Mouse (Mus musculus): Measurements from ENCODE around the gene Hic1.

The Hic1 gene

DNA sequence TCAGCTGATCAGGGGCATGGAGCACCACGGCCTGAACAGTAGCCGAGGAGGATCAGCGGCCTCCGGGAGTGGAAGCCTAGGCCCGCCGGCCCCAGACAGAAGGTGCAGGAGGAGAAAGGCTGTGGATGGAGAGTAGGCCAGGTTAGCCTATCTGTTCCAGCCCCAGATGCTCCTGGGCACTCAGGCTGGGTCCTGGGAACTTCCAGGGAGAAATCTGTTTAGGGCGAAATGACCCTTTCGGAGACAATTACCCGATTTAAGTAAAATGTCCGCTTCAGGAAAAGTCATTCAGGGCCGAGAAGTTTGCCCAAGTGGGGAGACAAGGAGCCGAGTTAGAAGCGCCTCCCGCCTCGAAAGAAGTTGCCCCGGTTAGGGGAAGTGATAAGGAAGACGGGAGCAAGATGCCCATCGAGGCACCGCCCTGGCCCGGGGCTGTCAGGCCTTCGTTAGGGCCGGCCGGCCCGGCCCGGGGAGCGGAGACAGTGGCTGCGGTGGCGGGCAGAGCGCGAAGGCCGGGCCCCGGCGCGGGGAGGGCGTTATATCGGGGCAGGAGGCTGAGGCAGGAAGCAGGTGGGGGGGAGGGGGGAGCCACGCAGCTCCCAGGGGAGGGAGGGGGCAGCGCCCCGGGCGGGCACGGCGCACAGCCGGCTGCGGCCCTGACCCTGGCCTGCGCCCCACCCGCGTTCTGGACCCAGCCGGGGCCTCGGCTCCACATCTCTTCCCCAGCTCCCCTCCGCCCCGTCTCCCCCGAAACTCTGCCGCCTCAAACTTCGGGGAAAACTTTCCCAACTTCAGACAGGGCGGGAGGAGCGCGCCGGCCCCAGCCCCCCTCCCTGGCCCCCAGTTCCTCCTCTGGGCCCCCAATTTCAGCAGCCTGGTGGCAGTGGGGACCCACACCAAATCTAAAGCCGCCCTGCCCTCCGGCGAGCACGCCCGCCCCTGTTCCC, 1.4 kb downstream of the Hic1 start:
- in situ Hi-C loops (cut with MboI, MseI), result no loop called here

DNA sequence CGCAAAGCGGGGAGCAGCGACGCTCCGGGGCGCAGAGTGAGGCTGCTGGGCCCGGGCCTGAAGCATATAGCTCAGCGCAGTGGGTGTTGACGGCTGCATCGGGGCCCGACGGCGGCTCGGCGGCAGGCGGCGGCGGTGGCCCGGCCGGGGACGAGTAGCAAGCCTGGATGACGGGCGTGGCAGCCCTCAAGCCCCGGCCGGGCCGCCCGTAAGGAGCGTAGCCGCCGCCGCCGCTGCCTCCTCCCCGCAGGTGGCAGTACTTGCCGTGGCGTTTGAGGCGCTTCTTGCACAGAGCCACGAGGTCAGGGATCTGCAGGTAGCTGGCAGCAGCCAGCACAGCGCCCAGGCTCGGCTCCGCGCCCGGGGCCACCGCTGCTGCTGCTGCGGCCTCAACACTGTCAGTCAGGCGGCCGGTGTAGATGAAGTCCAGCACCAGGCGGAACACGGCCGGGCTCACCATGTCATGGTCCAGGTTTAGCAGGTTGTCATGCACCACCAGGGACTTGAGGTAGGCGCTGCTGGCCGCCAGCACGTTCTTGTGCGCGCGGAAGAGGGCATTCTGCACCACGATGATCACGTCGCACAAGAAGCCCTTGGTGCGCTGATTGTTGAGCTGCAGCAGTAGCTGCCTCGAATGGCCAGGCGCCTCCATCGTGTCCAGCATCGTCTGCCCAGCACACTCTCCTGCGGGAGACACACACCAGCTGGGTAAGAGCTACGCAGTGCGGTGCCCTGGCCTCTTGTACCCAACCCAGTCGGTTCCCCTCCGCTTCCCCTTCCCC, 2.3 kb downstream of the Hic1 start:
- in situ Hi-C loops (cut with MboI, MseI), result no loop called here

- in situ Hi-C loops (cut with MboI, MseI), result no loop called here
These were observed 3.0 kb downstream of the Hic1 start for GRCm38 (mm10) chr11:75166193-75166842.

DNA sequence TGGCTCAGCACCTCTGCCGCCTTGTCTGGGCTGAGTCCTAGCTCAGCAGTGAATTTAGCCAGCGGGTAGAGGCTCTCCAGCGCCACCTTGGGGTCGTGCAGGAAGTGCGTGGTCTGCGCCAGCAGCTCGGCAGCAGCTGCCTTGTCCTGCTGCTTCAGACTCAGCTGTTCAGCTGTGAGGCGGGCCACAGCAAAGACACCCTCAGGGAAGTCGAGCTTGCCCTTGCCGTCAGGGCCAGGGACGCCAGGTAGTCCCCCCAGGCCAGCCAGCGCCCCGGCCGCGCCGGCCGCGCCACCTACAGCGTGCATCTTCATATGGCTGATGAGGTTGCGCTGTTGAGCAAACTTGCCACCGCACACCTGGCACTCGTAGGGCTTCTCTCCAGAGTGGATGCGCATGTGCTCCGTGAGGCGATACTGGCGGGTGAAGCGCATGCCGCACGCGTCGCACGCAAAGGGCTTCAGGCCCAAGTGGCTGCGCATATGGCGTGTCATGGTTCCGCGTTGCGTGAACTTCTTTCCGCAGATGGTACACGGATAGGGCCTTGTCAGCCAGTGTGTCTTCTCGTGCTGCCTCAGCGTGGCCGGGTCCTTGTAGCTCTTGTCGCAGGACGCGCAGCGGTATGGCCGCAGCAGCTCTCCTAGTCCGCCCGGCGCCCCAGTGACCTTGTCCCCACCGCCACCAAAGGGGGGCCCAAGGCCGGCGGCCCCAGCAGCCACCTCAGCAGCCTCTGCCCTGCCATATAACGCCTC, 3.7 kb downstream of the Hic1 start:
- in situ Hi-C loops (cut with MboI, MseI), result no loop called here

DNA sequence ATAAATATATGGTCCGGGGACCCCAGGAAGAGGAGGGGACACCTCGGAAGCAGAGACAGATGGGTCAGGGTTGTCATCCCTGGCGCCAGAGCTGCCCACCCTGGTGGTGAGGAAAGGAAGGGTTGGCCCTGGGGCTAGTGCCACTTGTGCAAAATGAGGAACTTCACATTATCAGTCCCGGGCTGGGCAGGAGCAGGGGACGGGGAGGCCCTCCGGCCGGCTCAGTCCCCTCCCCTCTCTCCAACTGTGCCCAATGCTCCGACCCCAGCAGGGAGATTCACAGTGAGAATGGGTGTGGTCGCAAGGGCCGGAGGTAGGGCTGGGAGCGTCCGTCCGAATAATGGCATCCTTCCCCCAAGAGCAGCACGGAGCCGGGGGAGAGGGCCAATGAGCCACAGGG, 4.6 kb downstream of the Hic1 start:
- in situ Hi-C loops (cut with MboI, MseI), result loop anchor here (5.0 kb wide), 1 partner anchor 212 kb away; no protein-coding TSS in a partner anchor

DNA sequence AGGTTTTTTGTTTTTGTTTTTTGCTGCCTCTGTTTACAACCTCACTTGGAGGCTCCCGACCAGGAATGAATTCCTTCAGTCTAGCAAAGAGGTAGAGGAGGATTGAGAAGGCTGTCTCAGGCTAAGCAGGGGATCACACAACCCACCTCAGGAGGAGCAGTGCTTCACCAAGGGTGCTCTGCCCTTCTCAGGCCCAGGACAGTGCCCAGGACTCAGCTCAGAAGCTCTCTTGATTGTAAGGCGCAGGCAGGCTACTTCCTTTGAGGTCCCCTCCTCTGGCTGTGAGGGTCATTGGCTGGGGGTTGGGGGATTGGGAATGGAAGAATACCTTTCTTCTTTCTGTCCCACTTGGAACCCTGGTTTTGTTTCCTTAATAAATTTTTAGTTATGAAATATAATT, 5.3 kb downstream of the Hic1 start:
- in situ Hi-C loops (cut with MboI, MseI), result loop anchor here (5.0 kb wide), 1 partner anchor 212 kb away; no protein-coding TSS in a partner anchor

GRCm38 (mm10) chr11:75163379-75163778, 5.9 kb downstream of the Hic1 start:
- in situ Hi-C loops (cut with MboI, MseI), result loop anchor here (5.0 kb wide), 1 partner anchor 211 kb away; no protein-coding TSS in a partner anchor

DNA sequence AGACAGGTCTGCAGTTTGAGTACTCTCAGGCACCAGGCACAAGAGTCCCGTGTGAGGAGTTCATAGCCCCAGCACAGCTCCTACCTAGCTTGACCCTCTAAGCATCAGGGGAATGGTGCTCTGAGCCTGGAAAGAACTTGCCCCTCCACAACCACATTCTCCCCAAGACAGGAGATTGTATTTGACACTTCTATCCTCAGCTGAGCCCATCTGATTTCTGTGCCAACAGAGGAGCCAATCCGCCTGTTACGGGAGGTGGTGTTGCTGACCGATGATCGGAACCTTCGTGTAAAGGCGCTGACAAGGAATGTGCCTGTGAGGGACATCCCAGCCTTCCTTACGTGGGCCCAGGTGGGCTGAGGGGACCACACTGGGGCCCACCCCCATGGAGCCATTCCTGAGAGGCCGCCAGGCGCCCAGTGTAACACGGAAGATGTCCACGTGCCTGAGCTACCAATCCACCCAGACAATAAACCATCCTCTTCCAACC, 6.7 kb downstream of the Hic1 start:
- in situ Hi-C loops (cut with MboI, MseI), result loop anchor here (5.0 kb wide), 1 partner anchor 210 kb away; no protein-coding TSS in a partner anchor

GRCm38 (mm10) chr11:75161417-75162008, 7.8 kb downstream of the Hic1 start:
- in situ Hi-C loops (cut with MboI, MseI), result loop anchor here (5.0 kb wide), 1 partner anchor 209 kb away; no protein-coding TSS in a partner anchor

- in situ Hi-C loops (cut with MboI, MseI), result loop anchor here (5.0 kb wide), 1 partner anchor 209 kb away; no protein-coding TSS in a partner anchor
These were observed 8.4 kb downstream of the Hic1 start for GRCm38 (mm10) chr11:75160954-75161353.

- in situ Hi-C loops (cut with MboI, MseI), result no loop called here
These were observed 9.8 kb downstream of the Hic1 start for GRCm38 (mm10) chr11:75159564-75159963.

DNA sequence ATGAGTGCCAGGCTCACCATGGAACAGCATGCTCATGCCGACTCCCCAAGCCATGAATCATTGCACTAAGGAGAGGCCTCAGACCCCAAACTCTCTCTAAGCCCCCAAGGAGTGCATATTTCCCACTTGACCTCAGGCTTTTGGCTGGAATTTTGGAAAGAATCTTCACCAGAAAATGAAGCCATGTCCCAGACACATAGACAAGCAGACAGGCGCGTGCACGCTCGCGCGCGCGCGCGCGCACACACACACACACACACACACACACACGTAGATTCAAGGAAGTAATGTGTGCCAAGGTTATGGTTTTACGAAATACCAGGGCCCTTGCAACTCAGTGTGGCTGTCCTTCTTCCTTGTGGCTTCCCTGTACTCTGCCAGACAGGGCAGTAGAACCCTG, 10.9 kb downstream of the Hic1 start:
- in situ Hi-C loops (cut with MboI, MseI), result no loop called here

DNA sequence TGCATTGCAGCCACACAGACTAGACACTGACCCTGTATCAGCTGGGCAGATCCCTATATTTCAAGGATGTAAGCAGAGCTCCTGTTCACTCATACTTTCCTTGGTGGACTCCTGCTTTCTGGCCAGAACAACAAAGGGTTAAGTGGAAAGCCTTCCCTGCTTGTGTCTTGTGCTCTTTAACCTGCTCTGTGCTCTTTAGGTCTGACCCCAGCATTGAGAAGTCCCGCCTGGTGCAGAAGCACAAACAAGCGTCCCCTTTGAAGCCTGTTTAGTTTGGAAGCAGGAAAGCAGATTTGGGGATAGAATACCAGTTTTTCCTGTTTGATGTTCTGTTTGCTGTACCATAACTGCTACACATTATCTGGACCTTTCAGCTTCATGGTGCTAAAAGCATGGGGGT, 11.4 kb downstream of the Hic1 start:
- in situ Hi-C loops (cut with MboI, MseI), result no loop called here

DNA sequence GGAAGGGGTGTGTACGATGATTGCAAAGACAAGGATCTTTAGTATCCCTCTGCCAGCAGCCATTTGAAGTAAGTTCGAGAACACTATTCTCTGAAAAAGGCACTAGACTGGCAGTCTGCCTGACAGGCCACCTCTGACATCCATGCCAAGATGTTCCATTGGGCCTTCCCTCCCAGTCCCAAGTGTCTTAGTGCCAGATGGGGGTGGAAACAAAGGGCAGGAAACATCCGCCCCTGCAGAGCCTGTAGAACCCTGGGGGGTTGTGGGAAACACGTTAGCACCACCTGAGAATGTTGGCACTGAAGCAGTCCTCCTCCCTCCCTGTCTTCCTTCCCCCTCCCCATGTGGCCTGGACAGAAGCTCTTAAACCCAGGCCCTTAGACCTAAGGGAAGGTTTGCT, 12.3 kb downstream of the Hic1 start:
- in situ Hi-C loops (cut with MboI, MseI), result no loop called here

- in situ Hi-C loops (cut with MboI, MseI), result no loop called here
These were observed 12.9 kb downstream of the Hic1 start for GRCm38 (mm10) chr11:75156416-75156815.

- in situ Hi-C loops (cut with MboI, MseI), result no loop called here
These were observed 13.3 kb downstream of the Hic1 start for GRCm38 (mm10) chr11:75155985-75156384.

- in situ Hi-C loops (cut with MboI, MseI), result no loop called here
These were observed 15.2 kb downstream of the Hic1 start for GRCm38 (mm10) chr11:75154053-75154585.

DNA sequence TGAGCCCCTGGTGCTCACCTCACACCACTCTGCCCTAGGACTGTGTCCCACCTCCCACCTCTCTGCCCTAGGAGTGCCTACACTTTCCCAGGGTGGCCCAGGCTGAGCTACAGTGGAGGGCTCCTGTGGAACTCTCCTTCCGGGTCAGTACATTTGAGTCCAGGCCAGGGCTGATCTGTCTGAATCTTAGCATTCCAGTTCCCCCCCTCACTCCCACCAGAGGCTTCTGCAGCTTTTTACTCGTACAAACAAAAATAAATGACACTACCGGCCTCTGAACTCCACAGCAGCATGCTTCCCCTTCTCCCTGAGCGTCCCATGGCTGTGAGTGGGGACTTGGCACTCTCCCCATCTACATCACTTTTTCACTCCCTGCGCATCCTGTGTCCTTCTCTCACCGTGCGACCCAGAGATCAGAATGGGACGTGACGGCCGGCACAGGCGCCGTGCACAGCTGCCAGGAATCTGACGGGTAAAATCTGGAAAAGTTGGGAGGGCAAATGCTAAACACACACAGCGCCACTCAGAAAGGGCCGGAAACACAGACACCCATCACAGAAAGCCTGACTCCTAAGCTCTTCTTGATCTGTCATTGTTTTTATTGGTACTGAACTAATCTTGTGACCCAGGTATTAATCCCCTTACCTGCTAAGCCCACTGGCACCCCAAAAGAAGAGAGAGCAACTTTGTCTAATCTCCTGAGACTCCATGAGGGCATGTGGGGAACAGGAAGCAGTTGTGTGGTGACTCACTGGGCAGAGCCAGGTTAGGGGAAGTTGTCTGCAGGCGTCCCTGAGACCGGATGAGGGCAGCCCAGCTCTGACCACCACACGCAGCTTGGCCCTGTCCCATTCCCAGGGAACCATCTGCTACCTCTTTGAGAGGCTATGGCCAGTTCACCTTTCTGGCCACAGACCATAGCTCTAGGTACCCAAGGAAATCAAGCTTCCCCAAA, 16.4 kb downstream of the Hic1 start:
- in situ Hi-C loops (cut with MboI, MseI), result no loop called here

DNA sequence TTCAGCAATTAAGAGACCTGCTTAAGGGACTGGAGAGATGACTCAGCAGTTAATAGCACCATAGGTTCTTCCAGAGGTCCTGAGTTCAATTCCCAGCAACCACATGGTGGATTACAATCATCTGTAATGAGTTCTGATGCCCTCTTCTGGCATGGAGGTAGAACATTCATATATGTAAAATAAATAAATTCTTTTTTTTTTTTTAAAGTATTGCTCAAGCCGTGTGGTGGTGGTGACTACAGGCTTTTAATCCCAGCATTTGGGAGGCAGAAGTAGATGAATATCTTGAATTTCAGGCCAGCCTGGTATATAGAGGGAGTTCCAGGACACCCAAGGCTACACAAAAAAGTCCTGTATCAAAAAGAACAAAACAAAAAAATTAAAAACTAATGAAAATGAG, 19.0 kb downstream of the Hic1 start:
- in situ Hi-C loops (cut with MboI, MseI), result no loop called here

All from T-helper 2 cell (primary cell).